Mouse (Mus musculus) ES-E14 (cell line): ENCODE measurements around the gene AC129217.1.

Experiments used
- MAFK ChIP-seq: IDR thresholded peaks from 2 replicates; pipeline ENCODE4 v1.6.1; 2014; ENCODE audit warnings: mild to moderate bottlenecking, low read depth, low read length, inconsistent platforms; ENCODE audit not compliant: insufficient read depth
- ZC3H11A ChIP-seq: IDR thresholded peaks from 2 replicates; pipeline ENCODE4 v1.6.1; 2012; ENCODE audit warnings: low read depth, mild to moderate bottlenecking, inconsistent platforms, low read length, borderline replicate concordance
- ZNF384 ChIP-seq: IDR thresholded peaks from 2 replicates; pipeline ENCODE4 v1.6.1; 2012; ENCODE audit warnings: low read depth, low read length, inconsistent platforms

GRCm38 (mm10) chr19:8880311-8881033, 50.9 kb downstream of the AC129217.1 start, which contains the start of gene Uqcc3:
- peak; percentile 93 for TF ChIP-seq ZNF384
- TF ChIP-seq ZC3H11A: no peak
- TF ChIP-seq MAFK: no peak
